Mouse (Mus musculus) cortical plate, adult 2 months (tissue): ENCODE results near the gene Zdhhc1.

Experiments
- CTCF ChIP-seq: fragments of 200-500 bp; IDR thresholded peaks from 2 replicates; pipeline ENCODE4 v1.5.1; 2011; ENCODE audit warnings: mild to moderate bottlenecking, control low read depth, low read length; ENCODE audit not compliant: insufficient read depth; ENCODE audit errors: extremely low read depth
- POLR2A ChIP-seq: fragments of 200-500 bp; IDR thresholded peaks from 2 replicates; pipeline ENCODE4 v1.6.1; 2011; ENCODE audit warnings: mild to moderate bottlenecking, low read length, control low read depth; ENCODE audit not compliant: insufficient read depth; ENCODE audit errors: extremely low read depth

DNA sequence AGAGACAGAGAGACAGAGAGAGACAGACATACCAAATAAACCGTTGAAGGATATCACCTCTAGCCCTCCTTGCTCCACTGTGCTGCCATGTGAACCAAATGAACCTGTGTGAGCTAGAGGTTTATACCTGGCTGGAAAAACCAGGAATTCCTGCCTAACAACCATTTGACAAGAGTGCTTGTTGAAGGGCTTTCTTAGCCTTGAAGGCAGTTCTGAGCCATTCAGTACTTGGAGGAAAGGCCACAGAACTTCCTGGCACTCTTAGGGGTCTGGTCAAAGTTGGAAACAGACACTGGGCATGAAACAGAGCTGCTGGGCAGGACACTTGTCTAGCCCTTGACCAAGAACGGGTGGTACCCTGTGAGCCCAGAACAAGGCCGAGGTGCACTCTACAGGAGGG, 2.1 kb downstream of the Zdhhc1 start:
- TF ChIP-seq POLR2A (no peak), CTCF (no peak)
